Mouse (Mus musculus) MEL (cell line): ENCODE measurements around the gene Nkx1-2. TPM values are rescaled to one million over a fixed set of nuclear protein-coding genes. Genes with fewer than 3 reads are reported as not detected.

Experiments used
- DNase-seq: peaks from one replicate; pipeline ENCODE4 v3.0.0; 2011; ENCODE audit warnings: low read depth, low spot score
- H3K27ac ChIP-seq: 2 replicates; pipeline ENCODE4 v1.5.1; 2012; ENCODE audit warnings: low read depth, mild to moderate bottlenecking, control low read depth, low read length, moderate library complexity; ENCODE audit not compliant: control insufficient read depth
- H3K27me3 ChIP-seq, 2 experiments: fragments of 150-350 bp in 1 of 2; sonication (generic) in 1 of 2; 2 replicates each; pipeline ENCODE4 v1.6.1; 2012; ENCODE audit warnings: low read length in 2 of 2, mild to moderate bottlenecking in 2 of 2, improper control_type of control experiment in 1 of 2, moderate library complexity in 1 of 2; ENCODE audit not compliant: insufficient read depth in 2 of 2, control insufficient read depth in 1 of 2
- H3K36me3 ChIP-seq, 2 experiments: 2 replicates each; pipeline ENCODE4 v1.6.1; 2012 to 2014; ENCODE audit warnings: low read length in 2 of 2, improper control_type of control experiment in 1 of 2, inconsistent platforms in 1 of 2, mild to moderate bottlenecking in 1 of 2; ENCODE audit not compliant: insufficient read depth in 2 of 2, control insufficient read depth in 1 of 2
- H3K4me1 ChIP-seq, 2 experiments: fragments of 150-350 bp in 1 of 2; sonication (generic) in 1 of 2; 2 replicates each; pipeline ENCODE4 v1.6.1; 2012; ENCODE audit warnings: low read length in 2 of 2, improper control_type of control experiment in 1 of 2, mild to moderate bottlenecking in 1 of 2; ENCODE audit not compliant: insufficient read depth in 2 of 2, control insufficient read depth in 1 of 2
- H3K4me3 ChIP-seq, 2 experiments: fragments of 150-350 bp in 1 of 2; sonication (generic) in 1 of 2; 2 replicates each; pipeline ENCODE4 v1.5.1; 2012; ENCODE audit warnings: low read depth in 2 of 2, low read length in 2 of 2, mild to moderate bottlenecking in 2 of 2, moderate library complexity in 2 of 2, control low read depth in 1 of 2, improper control_type of control experiment in 1 of 2; ENCODE audit not compliant: control insufficient read depth in 1 of 2, insufficient read depth in 1 of 2
- H3K79me2 ChIP-seq: 2 replicates; pipeline ENCODE4 v1.6.1; 2012; ENCODE audit warnings: mild to moderate bottlenecking, low read length, moderate library complexity; ENCODE audit not compliant: control insufficient read depth, poor library complexity, insufficient read depth
- H3K9ac ChIP-seq: 2 replicates; pipeline ENCODE4 v1.6.1; 2012; ENCODE audit warnings: low read depth, mild to moderate bottlenecking, control low read depth, low read length, moderate library complexity; ENCODE audit not compliant: control insufficient read depth, poor library complexity, severe bottlenecking
- H3K9me3 ChIP-seq: fragments of 150-350 bp; sonication (generic); replicated peaks from 2 replicates; pipeline ENCODE4 v1.6.1; 2012; ENCODE audit warnings: mild to moderate bottlenecking, low read length, improper control_type of control experiment, moderate library complexity; ENCODE audit not compliant: insufficient read depth
- BHLHE40 ChIP-seq: IDR thresholded peaks from 2 replicates; pipeline ENCODE4 v1.6.1; 2012; ENCODE audit warnings: low read depth, mild to moderate bottlenecking, inconsistent platforms, low read length, improper control_type of control experiment, borderline replicate concordance
- E2F4 ChIP-seq: IDR thresholded peaks from 2 replicates; pipeline ENCODE4 v1.6.1; 2011; ENCODE audit warnings: low read depth, low read length, improper control_type of control experiment, borderline replicate concordance
- ELF1 ChIP-seq: IDR thresholded peaks from 2 replicates; pipeline ENCODE4 v1.6.1; 2014; ENCODE audit warnings: low read depth, mild to moderate bottlenecking, inconsistent platforms, low read length, improper control_type of control experiment, moderate library complexity
- EP300 ChIP-seq, 2 experiments: IDR thresholded peaks; 2 replicates each; pipeline ENCODE4 v1.6.1; 2011; ENCODE audit warnings: improper control_type of control experiment in 2 of 2, low read length in 2 of 2, low read depth in 1 of 2, mild to moderate bottlenecking in 1 of 2
- GATA1 ChIP-seq: IDR thresholded peaks from 2 replicates; pipeline ENCODE4 v1.6.1; 2011; ENCODE audit warnings: low read depth, low read length, improper control_type of control experiment
- HCFC1 ChIP-seq: IDR thresholded peaks from 2 replicates; pipeline ENCODE4 v1.6.1; 2012; ENCODE audit warnings: low read depth, mild to moderate bottlenecking, inconsistent platforms, low read length, improper control_type of control experiment, moderate library complexity
- JUND ChIP-seq: IDR thresholded peaks from 2 replicates; pipeline ENCODE4 v1.6.1; 2011; ENCODE audit warnings: low read depth, mild to moderate bottlenecking, improper control_type of control experiment, low read length
- KAT2A ChIP-seq: conservative IDR thresholded peaks from 2 replicates; pipeline ENCODE4 v1.6.1; 2012; ENCODE audit warnings: low read depth, low read length, improper control_type of control experiment, inconsistent platforms
- MAX ChIP-seq: IDR thresholded peaks from 2 replicates; pipeline ENCODE4 v1.6.1; 2011; ENCODE audit warnings: low read length, improper control_type of control experiment
- MXI1 ChIP-seq: IDR thresholded peaks from 2 replicates; pipeline ENCODE4 v1.6.1; 2011; ENCODE audit warnings: mild to moderate bottlenecking, low read depth, low read length, improper control_type of control experiment
- MYB ChIP-seq: IDR thresholded peaks from 2 replicates; pipeline ENCODE4 v1.6.1; 2011; ENCODE audit warnings: mild to moderate bottlenecking, low read depth, low read length, improper control_type of control experiment
- MYC ChIP-seq: IDR thresholded peaks from 2 replicates; pipeline ENCODE4 v1.6.1; 2011; ENCODE audit warnings: low read depth, mild to moderate bottlenecking, low read length, improper control_type of control experiment, moderate library complexity
- NELFE ChIP-seq: IDR thresholded peaks from 2 replicates; pipeline ENCODE4 v1.6.1; 2011; ENCODE audit warnings: low read depth, low read length, improper control_type of control experiment
- SMC3 ChIP-seq: IDR thresholded peaks from 2 replicates; pipeline ENCODE4 v1.6.1; 2011; ENCODE audit warnings: low read depth, low read length, improper control_type of control experiment
- TAL1 ChIP-seq: IDR thresholded peaks from 2 replicates; pipeline ENCODE4 v1.6.1; 2012; ENCODE audit warnings: mild to moderate bottlenecking, inconsistent platforms, low read length, moderate library complexity, mixed read lengths
- TBP ChIP-seq: IDR thresholded peaks from 2 replicates; pipeline ENCODE4 v1.8.0; 2011; ENCODE audit warnings: low read depth, low read length, improper control_type of control experiment
- USF1 ChIP-seq: IDR thresholded peaks from 2 replicates; pipeline ENCODE4 v1.6.1; 2014; ENCODE audit warnings: low read depth, mild to moderate bottlenecking, inconsistent platforms, low read length, improper control_type of control experiment, moderate library complexity
- USF2 ChIP-seq, 2 experiments: IDR thresholded peaks; 2 replicates each; pipeline ENCODE4 v1.6.1; 2011 to 2012; ENCODE audit warnings: improper control_type of control experiment in 2 of 2, low read length in 2 of 2, borderline replicate concordance in 1 of 2, inconsistent platforms in 1 of 2, low read depth in 1 of 2, mild to moderate bottlenecking in 1 of 2; ENCODE audit not compliant: insufficient read depth in 1 of 2
- ZNF384 ChIP-seq: IDR thresholded peaks from 2 replicates; pipeline ENCODE4 v1.6.1; 2012; ENCODE audit warnings: low read depth, mild to moderate bottlenecking, inconsistent platforms, low read length, improper control_type of control experiment
- polyA plus RNA-seq, 2 experiments: library from polyadenylated mRNA; stranded (reverse) in 1 of 2; unstranded in 1 of 2; fragments of >175 nt in 1 of 2; fragments of >200 nt in 1 of 2; gene quantifications; 2 replicates each; pipeline versions ENCODE4 v1.2.1 to v1.2.4; 2012; ENCODE audit warnings: low replicate concordance in 2 of 2, low read depth in 1 of 2; ENCODE audit not compliant: insufficient read length in 2 of 2, insufficient read depth in 1 of 2, missing spikeins in 1 of 2
- total RNA-seq: library from RNA; depleted of rRNA; stranded (reverse); fragments of 300-350 nt; gene quantifications from 2 replicates; pipeline ENCODE4 v1.2.3, GENCODE M21; 2012; rRNA removed

Gene Nkx1-2
- total and polyA plus RNA-seq, 3 experiments, result 2.4 to 2.8 TPM; not detected in 1

DNA sequence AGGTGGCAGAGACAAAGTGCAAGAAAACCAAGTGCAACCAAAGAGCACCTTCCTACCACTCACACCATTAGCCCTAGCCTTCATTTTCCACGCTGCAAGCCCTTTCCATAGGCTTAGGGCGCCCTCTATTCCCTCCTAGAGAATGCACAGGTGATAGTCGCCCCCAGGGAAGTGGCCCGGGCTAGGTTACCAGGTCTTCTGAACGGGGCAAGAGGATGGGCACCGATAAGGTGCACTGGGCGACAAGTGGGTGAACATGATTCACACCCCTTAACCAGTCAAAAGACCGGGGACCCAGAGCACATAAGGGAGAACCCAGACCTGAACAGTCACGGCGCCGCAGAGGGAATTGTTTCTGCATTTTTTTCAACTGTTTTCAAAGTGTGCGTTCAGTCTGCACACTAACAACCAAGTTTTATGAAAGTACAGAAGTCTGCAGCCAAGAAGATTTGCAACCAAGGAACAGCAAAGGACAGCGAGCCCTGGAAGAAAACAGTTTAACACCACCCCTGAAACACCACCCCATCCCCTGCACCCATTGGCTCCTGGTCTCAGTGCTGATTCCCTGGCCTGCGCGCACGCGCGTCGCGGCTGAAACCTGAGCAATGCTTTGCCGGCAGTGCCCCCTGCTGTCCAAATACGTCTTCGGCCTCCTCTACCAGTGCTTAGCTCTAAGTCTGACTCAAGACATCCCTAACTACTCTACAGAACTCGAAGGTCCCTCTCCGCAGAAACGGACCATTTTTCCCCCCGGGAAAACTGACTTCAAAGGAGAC is 47.9 kb downstream of the Nkx1-2 start (continued):
- TF ChIP-seq MXI1 (peak; percentile 44; the same call in 1 of the 2 replicates), GATA1 (no peak), HCFC1 (peak; percentile 65)

DNA sequence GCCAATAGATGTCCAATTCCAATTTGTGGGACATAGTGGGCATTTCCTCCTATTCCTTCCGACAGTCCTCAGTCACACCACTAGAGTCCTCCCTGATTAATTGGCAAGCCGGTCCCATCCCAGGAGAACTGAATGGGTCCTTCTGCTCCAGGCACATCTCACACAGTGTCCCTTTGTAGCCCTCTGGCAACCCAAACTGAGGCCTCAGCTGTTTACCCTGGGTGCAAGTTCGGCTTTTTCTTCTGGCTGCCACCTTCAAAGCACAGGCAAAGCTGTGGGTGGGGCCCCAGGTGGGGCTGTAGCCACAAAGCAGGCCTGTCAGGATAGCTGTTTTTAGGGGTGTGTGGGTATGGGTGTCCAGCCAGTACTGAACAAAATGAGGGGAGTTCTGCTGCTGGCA is 52.3 kb downstream of the Nkx1-2 start:
- no peak for DNase-seq
- Histone ChIP-seq H3K9me3 (no peaks in the 10 kb centered on the region), H3K79me2 (no peaks in the 10 kb centered on the region), H3K4me3 (no peak overlapping the region), H3K27me3 (0 out of 4 replicates have a peak, but pooled peaks cover 0 to 1% of the 10 kb centered on the region in 2 experiments), H3K27ac (no peak overlapping the region), H3K36me3 (peaks cover 0 to 4% of the 10 kb centered on the region in 2 experiments; a peak in 2 of 4 replicates), H3K4me1 (peaks cover 0 to 8% of the 10 kb centered on the region in 2 experiments; a peak in 2 of 4 replicates), H3K9ac (no peak overlapping the region)
- no peak for TF ChIP-seq TAL1
- no peak for TF ChIP-seq ELF1
- no peak for TF ChIP-seq E2F4
- TF ChIP-seq USF2 (IDR thresholded peaks at IDR 0.05; ENCODE audit: borderline replicate concordance in 1 of 2, insufficient read depth in 1 of 2, low read depth in 1 of 2, low read length in 2 of 2), result no peak
- no peak for TF ChIP-seq TBP
- TF ChIP-seq BHLHE40, result no peak
- no peak for TF ChIP-seq KAT2A
- TF ChIP-seq HCFC1, result no peak
- no peak for TF ChIP-seq EP300 (IDR thresholded peaks at IDR 0.05; ENCODE audit: low read depth in 1 of 2, low read length in 2 of 2)
- TF ChIP-seq MAX, result no peak
- no peak for TF ChIP-seq SMC3
- no peak for TF ChIP-seq MYC
- no peak for TF ChIP-seq ZNF384
- no peak for TF ChIP-seq MYB
- TF ChIP-seq JUND, result no peak
- TF ChIP-seq GATA1, result no peak
- TF ChIP-seq USF1, result no peak
- no peak for TF ChIP-seq NELFE

Other genes starting within 250 kb of the Nkx1-2 start
- gene Oat, start 23.2 kb downstream of the Nkx1-2 start, total RNA-seq, result 226 and 236 TPM in 2 replicates
- 100 to 1,000 TPM; 190 to 209 TPM for gene Oat, start 23.2 kb downstream of the Nkx1-2 start, polyA plus RNA-seq
- gene Lhpp, start 11.0 kb upstream of the Nkx1-2 start, total RNA-seq, result 30.3 and 31.0 TPM in 2 replicates
- 10 to 100 TPM in 1 of 2 experiments, not detected in 1; 39.3 TPM for gene Lhpp, start 11.0 kb upstream of the Nkx1-2 start, polyA plus RNA-seq
- 7.3 and 7.9 TPM in 2 replicates for gene Fam53b, start 214.2 kb upstream of the Nkx1-2 start, total RNA-seq
- gene Fam53b, start 214.2 kb upstream of the Nkx1-2 start, polyA plus RNA-seq, result 10 to 100 TPM in 1 of 2 experiments, not detected in 1; 15.4 TPM